Mouse (Mus musculus): ENCODE results near the gene Lamp3. TPM values are rescaled to one million over a fixed set of nuclear protein-coding genes. Genes with fewer than 3 reads are reported as not detected.
"Not testable (repeated sequence)": the region's sequence is repeated elsewhere in the genome, so short reads cannot be mapped to it uniquely, and the experiment has no call there.

Lamp3 gene
- not detected in 2 replicates for polyA plus RNA-seq (2015; fragmentation: Nextera tagmentation; extraction: Ambion mirVana)

- Histone ChIP-seq H3K9me3 (no peaks in the 10 kb centered on the region), H3K9ac (replicated peaks) (no peak within 1 kb of the TSS), H3K4me2 (replicated peaks) (no peak within 1 kb of the TSS), H3K36me3 (no peaks in the 10 kb centered on the region), H3K27me3 (no peaks in the 10 kb centered on the region), H3K27ac (replicated peaks) (no peak within 1 kb of the TSS), H3K4me3 (no peak within 1 kb of the TSS), H3K4me1 (no peaks in the 10 kb centered on the region)
- ATAC-seq (replicated peaks) = no peak
These were observed at the start of gene Lamp3 for GRCm38 (mm10) chr16:19706216-19706615. Gene Lamp3, minus strand, starts transcription at chr16:19706375.

- H3K4me3 ChIP-seq = no peak overlapping the region
- 81% methylated on average over 1 of the region's 1 CpGs for WGBS
- H3K27me3 ChIP-seq = no peaks in the 10 kb centered on the region
- H3K9me3 ChIP-seq = no peaks in the 10 kb centered on the region
- H3K27ac ChIP-seq (replicated peaks) = no peak overlapping the region
- no peak overlapping the region for H3K9ac ChIP-seq (replicated peaks)
- no peaks in the 10 kb centered on the region for H3K36me3 ChIP-seq
- ATAC-seq (replicated peaks) = no peak
- H3K4me2 ChIP-seq (replicated peaks) = no peak overlapping the region
- H3K4me1 ChIP-seq = no peaks in the 10 kb centered on the region
These were observed 26.7 kb upstream of the Lamp3 start for GRCm38 (mm10) chr16:19732896-19733295.

- H3K4me2 ChIP-seq (replicated peaks); H3K9me3 ChIP-seq; H3K9ac ChIP-seq (replicated peaks); H3K36me3 ChIP-seq; H3K4me1 ChIP-seq; ATAC-seq (replicated peaks); H3K27ac ChIP-seq (replicated peaks); H3K27me3 ChIP-seq; H3K4me3 ChIP-seq: not testable (repeated sequence)
- 43% methylated on average over 2 of the region's 2 CpGs for WGBS
These were observed 18.0 kb upstream of the Lamp3 start for GRCm38 (mm10) chr16:19724139-19724538.

- Histone ChIP-seq H3K9ac (replicated peaks) (no peak overlapping the region), H3K27ac (replicated peaks) (no peak overlapping the region), H3K27me3 (no peaks in the 10 kb centered on the region), H3K4me1 (no peaks in the 10 kb centered on the region), H3K4me2 (replicated peaks) (no peak overlapping the region), H3K9me3 (no peaks in the 10 kb centered on the region), H3K36me3 (no peaks in the 10 kb centered on the region), H3K4me3 (no peak overlapping the region)
- WGBS = 58% methylated on average over 2 of the region's 2 CpGs
- no peak for ATAC-seq (replicated peaks)
These were observed 14.8 kb upstream of the Lamp3 start for GRCm38 (mm10) chr16:19720959-19721358.

- Histone ChIP-seq H3K4me3 (no peak overlapping the region), H3K9me3 (no peaks in the 10 kb centered on the region), H3K36me3 (no peaks in the 10 kb centered on the region), H3K27ac (replicated peaks) (no peak overlapping the region), H3K9ac (replicated peaks) (no peak overlapping the region), H3K4me2 (replicated peaks) (no peak overlapping the region), H3K27me3 (no peaks in the 10 kb centered on the region), H3K4me1 (no peaks in the 10 kb centered on the region)
- 78% methylated on average over 1 of the region's 1 CpGs for WGBS
- ATAC-seq (replicated peaks) = no peak
These were observed 1.2 kb upstream of the Lamp3 start for GRCm38 (mm10) chr16:19707381-19707780.

GRCm38 (mm10) chr16:19699207-19699606 lies 7.0 kb downstream of the Lamp3 start:
- no peak overlapping the region for H3K9ac ChIP-seq (replicated peaks)
- H3K4me3 ChIP-seq = no peak overlapping the region
- H3K27me3 ChIP-seq = no peaks in the 10 kb centered on the region
- no peaks in the 10 kb centered on the region for H3K9me3 ChIP-seq
- no peak overlapping the region for H3K27ac ChIP-seq (replicated peaks)
- H3K4me2 ChIP-seq (replicated peaks) = no peak overlapping the region
- ATAC-seq (replicated peaks) = no peak
- no peaks in the 10 kb centered on the region for H3K4me1 ChIP-seq
- no peaks in the 10 kb centered on the region for H3K36me3 ChIP-seq

- Histone ChIP-seq H3K4me3 (no peak overlapping the region), H3K27me3 (no peaks in the 10 kb centered on the region), H3K27ac (replicated peaks) (no peak overlapping the region), H3K9ac (replicated peaks) (no peak overlapping the region), H3K4me2 (replicated peaks) (no peak overlapping the region), H3K4me1 (no peaks in the 10 kb centered on the region), H3K36me3 (no peaks in the 10 kb centered on the region), H3K9me3 (no peaks in the 10 kb centered on the region)
- 91% methylated on average over 2 of the region's 2 CpGs for WGBS
- no peak for ATAC-seq (replicated peaks)
These were observed 35.3 kb downstream of the Lamp3 start for GRCm38 (mm10) chr16:19670768-19671357.

- Histone ChIP-seq H3K4me2 (replicated peaks) (no peak overlapping the region), H3K9me3 (no peaks in the 10 kb centered on the region), H3K4me3 (no peak overlapping the region), H3K4me1 (no peaks in the 10 kb centered on the region), H3K27ac (replicated peaks) (no peak overlapping the region), H3K36me3 (no peaks in the 10 kb centered on the region), H3K9ac (replicated peaks) (no peak overlapping the region), H3K27me3 (no peaks in the 10 kb centered on the region)
- ATAC-seq (replicated peaks) = no peak
- 77% methylated on average over 1 of the region's 1 CpGs for WGBS
These were observed 39.9 kb downstream of the Lamp3 start for GRCm38 (mm10) chr16:19666312-19666711.

GRCm38 (mm10) chr16:19629816-19630215 lies 76.4 kb downstream of the Lamp3 start, which contains the start of gene Olfr171:
Gene Olfr171, minus strand, starts transcription at chr16:19629916.
- H3K27ac ChIP-seq (replicated peaks) = no peak within 1 kb of the TSS
- H3K9me3 ChIP-seq = 0 out of 2 replicates have a peak, but pooled peaks cover 5% of the 10 kb centered on the region
- no peaks in the 10 kb centered on the region for H3K4me1 ChIP-seq
- H3K4me3 ChIP-seq = no peak within 1 kb of the TSS
- H3K9ac ChIP-seq (replicated peaks) = no peak within 1 kb of the TSS
- ATAC-seq (replicated peaks) = no peak
- no peaks in the 10 kb centered on the region for H3K36me3 ChIP-seq
- H3K27me3 ChIP-seq = no peaks in the 10 kb centered on the region
- WGBS = 80% methylated on average over 1 of the region's 1 CpGs
- H3K4me2 ChIP-seq (replicated peaks) = no peak within 1 kb of the TSS

GRCm38 (mm10) chr16:19611782-19612181 lies 94.4 kb downstream of the Lamp3 start, which contains the start of gene Olfr170:
Gene Olfr170, minus strand, starts transcription at chr16:19611882.
- not testable (repeated sequence) for H3K4me1 ChIP-seq; H3K36me3 ChIP-seq; H3K27me3 ChIP-seq; H3K9me3 ChIP-seq; ATAC-seq (replicated peaks); H3K27ac ChIP-seq (replicated peaks); H3K9ac ChIP-seq (replicated peaks); H3K4me3 ChIP-seq; H3K4me2 ChIP-seq (replicated peaks)
- 83% methylated on average over 2 of the region's 2 CpGs for WGBS

Other genes starting within 250 kb of the Lamp3 start
- gene Olfr166, start 222.7 kb downstream of the Lamp3 start, polyA plus RNA-seq (2015; fragmentation: Nextera tagmentation; extraction: Ambion mirVana) = not detected in 2 replicates
- not detected in 2 replicates for gene Olfr167, start 184.1 kb downstream of the Lamp3 start, polyA plus RNA-seq (2015; fragmentation: Nextera tagmentation; extraction: Ambion mirVana)
- gene Olfr168, start 170.8 kb downstream of the Lamp3 start, polyA plus RNA-seq (2015; fragmentation: Nextera tagmentation; extraction: Ambion mirVana) = not detected in 2 replicates
- not detected in 2 replicates for gene Olfr169, start 134.6 kb downstream of the Lamp3 start, polyA plus RNA-seq (2015; fragmentation: Nextera tagmentation; extraction: Ambion mirVana)
- gene Olfr170, start 94.5 kb downstream of the Lamp3 start, polyA plus RNA-seq (2015; fragmentation: Nextera tagmentation; extraction: Ambion mirVana) = not detected in 2 replicates
- not detected in 2 replicates for gene Olfr171, start 76.5 kb downstream of the Lamp3 start, polyA plus RNA-seq (2015; fragmentation: Nextera tagmentation; extraction: Ambion mirVana)
- gene B3gnt5, start 53.8 kb upstream of the Lamp3 start, polyA plus RNA-seq (2015; fragmentation: Nextera tagmentation; extraction: Ambion mirVana) = 50.4 and 50.7 TPM in 2 replicates

Measured in forebrain, embryonic 15.5 days (tissue).